Mouse (Mus musculus) limb, embryonic 11.5 days (tissue): ENCODE results near the gene Nptx1. TPM values are rescaled to one million over a fixed set of nuclear protein-coding genes. Genes with fewer than 3 reads are reported as not detected.

ENCODE experiments used
- ATAC-seq: fragments of 200-750 bp; cut with Nextera tagmentation; 2 replicates; pipeline ENCODE4 v1.8.0; 2017; ENCODE audit warnings: low read depth; ENCODE audit not compliant: insufficient number of reproducible peaks, low FRiP score, low TSS enrichment
- DNase-seq: peaks from one replicate; pipeline ENCODE4 v3.0.0-alpha.2; 2015; ENCODE audit warnings: low spot score
- H3K27ac ChIP-seq: fragments of 300-500 bp; sonication (generic); replicated peaks from 2 replicates; pipeline ENCODE4 v1.5.1; 2014; ENCODE audit warnings: low read depth, mild to moderate bottlenecking, low read length
- H3K27me3 ChIP-seq: fragments of 300-500 bp; sonication (generic); 2 replicates; pipeline ENCODE4 v1.6.1; 2014; ENCODE audit warnings: mild to moderate bottlenecking, low read length, mixed read lengths; ENCODE audit not compliant: control insufficient read depth, insufficient read depth
- H3K36me3 ChIP-seq: fragments of 300-500 bp; sonication (generic); 2 replicates; pipeline ENCODE4 v1.6.1; 2014; ENCODE audit warnings: mild to moderate bottlenecking, low read length, moderate library complexity, mixed read lengths; ENCODE audit not compliant: control insufficient read depth, insufficient read depth
- H3K4me1 ChIP-seq: fragments of 300-500 bp; sonication (generic); 2 replicates; pipeline ENCODE4 v1.6.1; 2014; ENCODE audit warnings: low read length, mixed read lengths; ENCODE audit not compliant: control insufficient read depth, insufficient read depth
- H3K4me2 ChIP-seq: fragments of 300-500 bp; sonication (generic); 2 replicates; pipeline ENCODE4 v1.6.1; 2014; ENCODE audit warnings: low read depth, mild to moderate bottlenecking, moderate library complexity; ENCODE audit not compliant: severe bottlenecking
- H3K4me3 ChIP-seq: fragments of 300-500 bp; sonication (generic); 2 replicates; pipeline ENCODE4 v1.5.1; 2014; ENCODE audit warnings: low read depth, low read length
- H3K9ac ChIP-seq: fragments of 300-500 bp; sonication (generic); 2 replicates; pipeline ENCODE4 v1.6.1; 2014; ENCODE audit warnings: mild to moderate bottlenecking, low read length
- H3K9me3 ChIP-seq: fragments of 300-500 bp; sonication (generic); 2 replicates; pipeline ENCODE4 v1.6.1; 2016; ENCODE audit warnings: low read length; ENCODE audit not compliant: control insufficient read depth
- WGBS: fragments of 180-500 bp; shearing (Covaris S2); extraction: QIAGEN DNeasy Blood & Tissue Kit; methylation state at CpG from one replicate; pipeline ENCODE4 v1.1.7; 2014; 5-methylcytosine and 5-hydroxymethylcytosine counted together
- polyA plus RNA-seq: library from polyadenylated mRNA; unstranded; fragments of >200 nt; fragmentation: Nextera tagmentation; extraction: Ambion mirVana; gene quantifications from 2 replicates; pipeline ENCODE4 v1.2.1, GENCODE M21; 2014

Nptx1 gene
- polyA plus RNA-seq: 0.29 and 0.60 TPM in 2 replicates

GRCm38 (mm10) chr11:119547183-119547921 is at the start of gene Nptx1:
Gene Nptx1, minus strand, starts transcription at chr11:119547753.
- Histone ChIP-seq H3K27ac (no peak within 1 kb of the TSS), H3K4me1 (peaks cover 26% of the 10 kb centered on the region)
- under 1% methylated on average over 69 of the region's 90 CpGs for WGBS

GRCm38 (mm10) chr11:119593966-119594365 is 46.4 kb upstream of the Nptx1 start:
- Histone ChIP-seq H3K4me1 (peaks cover 7% of the 10 kb centered on the region; the same call in 1 of the 2 replicates), H3K27me3 (no peaks in the 10 kb centered on the region), H3K9ac (no peak overlapping the region), H3K36me3 (no peaks in the 10 kb centered on the region), H3K9me3 (no peaks in the 10 kb centered on the region), H3K27ac (no peak overlapping the region), H3K4me2 (no peak overlapping the region), H3K4me3 (no peak overlapping the region)
- 40% methylated on average over 3 of the region's 3 CpGs for WGBS
- ATAC-seq (no peak), DNase-seq (no peak)

More at GRCm38 (mm10) chr11:119547183-119547921, at the start of gene Nptx1:
- H3K9me3 ChIP-seq: no peaks in the 10 kb centered on the region
- peak within 1 kb of the TSS; percentile 57 for H3K9ac ChIP-seq
- DNase-seq (peak; percentile 69), ATAC-seq (no peak)
- H3K4me2 ChIP-seq: peak within 1 kb of the TSS; percentile 94
- H3K27me3 ChIP-seq: peaks cover 73% of the 10 kb centered on the region
- H3K4me3 ChIP-seq: peak within 1 kb of the TSS; percentile 53
- no peaks in the 10 kb centered on the region for H3K36me3 ChIP-seq

GRCm38 (mm10) chr11:119589242-119589641 is 41.7 kb upstream of the Nptx1 start:
- H3K9me3 ChIP-seq: no peaks in the 10 kb centered on the region
- H3K27me3 ChIP-seq: no peaks in the 10 kb centered on the region
- no peaks in the 10 kb centered on the region for H3K36me3 ChIP-seq
- H3K9ac ChIP-seq: no peak overlapping the region
- WGBS: 83% methylated on average over 7 of the region's 7 CpGs
- no peak overlapping the region for H3K27ac ChIP-seq
- ATAC-seq: no peak
- no peak overlapping the region for H3K4me3 ChIP-seq
- DNase-seq: no peak
- H3K4me1 ChIP-seq: peaks cover 4% of the 10 kb centered on the region; the same call in 1 of the 2 replicates
- H3K4me2 ChIP-seq: no peak overlapping the region

- Histone ChIP-seq H3K4me1 (0 out of 2 replicates have a peak, but pooled peaks cover 2% of the 10 kb centered on the region), H3K9ac (no peak overlapping the region), H3K4me2 (no peak overlapping the region), H3K4me3 (no peak overlapping the region), H3K36me3 (no peaks in the 10 kb centered on the region), H3K27me3 (no peaks in the 10 kb centered on the region), H3K9me3 (no peaks in the 10 kb centered on the region), H3K27ac (no peak overlapping the region)
- DNase-seq (no peak), ATAC-seq (no peak)
- 47% methylated on average over 5 of the region's 5 CpGs for WGBS
Observed at GRCm38 (mm10) chr11:119587112-119587511, 39.6 kb upstream of the Nptx1 start.

- ATAC-seq: no peak
- no peaks in the 10 kb centered on the region for H3K9me3 ChIP-seq
- DNase-seq: no peak
- H3K4me1 ChIP-seq: no peaks in the 10 kb centered on the region
- WGBS: 81% methylated on average over 4 of the region's 4 CpGs
- no peak overlapping the region for H3K4me3 ChIP-seq
- no peaks in the 10 kb centered on the region for H3K36me3 ChIP-seq
- H3K27ac ChIP-seq: no peak overlapping the region
- no peaks in the 10 kb centered on the region for H3K27me3 ChIP-seq
- no peak overlapping the region for H3K9ac ChIP-seq
- no peak overlapping the region for H3K4me2 ChIP-seq
Observed at GRCm38 (mm10) chr11:119586511-119586910, 39.0 kb upstream of the Nptx1 start.

- no peaks in the 10 kb centered on the region for H3K27me3 ChIP-seq
- no peak overlapping the region for H3K4me3 ChIP-seq
- no peak overlapping the region for H3K27ac ChIP-seq
- no peak for ATAC-seq
- H3K36me3 ChIP-seq: no peaks in the 10 kb centered on the region
- H3K9me3 ChIP-seq: no peaks in the 10 kb centered on the region
- DNase-seq: no peak
- H3K4me2 ChIP-seq: no peak overlapping the region
- WGBS: 86% methylated on average over 2 of the region's 2 CpGs
- no peak overlapping the region for H3K9ac ChIP-seq
- no peaks in the 10 kb centered on the region for H3K4me1 ChIP-seq
Observed at GRCm38 (mm10) chr11:119577721-119578120, 30.2 kb upstream of the Nptx1 start.

- DNase-seq (no peak), ATAC-seq (no peak)
- H3K36me3 ChIP-seq: no peaks in the 10 kb centered on the region
- H3K4me2 ChIP-seq: no peak overlapping the region
- H3K9ac ChIP-seq: no peak overlapping the region
- H3K9me3 ChIP-seq: no peaks in the 10 kb centered on the region
- H3K4me3 ChIP-seq: no peak overlapping the region
- H3K27me3 ChIP-seq: no peaks in the 10 kb centered on the region
- 23% methylated on average over 4 of the region's 4 CpGs for WGBS
- no peak overlapping the region for H3K27ac ChIP-seq
- H3K4me1 ChIP-seq: no peaks in the 10 kb centered on the region
Observed at GRCm38 (mm10) chr11:119576855-119577254, 29.3 kb upstream of the Nptx1 start.

GRCm38 (mm10) chr11:119572316-119573010 is 24.9 kb upstream of the Nptx1 start:
- Histone ChIP-seq H3K36me3 (no peaks in the 10 kb centered on the region), H3K4me1 (no peaks in the 10 kb centered on the region), H3K27me3 (no peaks in the 10 kb centered on the region), H3K9me3 (no peaks in the 10 kb centered on the region), H3K4me2 (no peak overlapping the region), H3K27ac (no peak overlapping the region), H3K9ac (no peak overlapping the region), H3K4me3 (no peak overlapping the region)
- 73% methylated on average over 15 of the region's 15 CpGs for WGBS
- DNase-seq: no peak
- no peak for ATAC-seq
